Comparison of ENCODE assay signal across 18 mouse cellular contexts in genomic region chr11:51823271-51823670, GRCm38 (mm10). TPM values are rescaled to one million over a fixed set of nuclear protein-coding genes. Genes with fewer than 3 reads are reported as not detected.
DNase-seq lines count a peak whose midpoint lies in the region; ATAC-seq and TF ChIP-seq lines count a peak whose summit lies in the region.
"Had no signal": no experiment of that assay in that cellular context is flagged by ENCODE, and none has a peak within 500 bp of the region (broad histone marks: within the 10 kb centered on the region; RNA-seq: fewer than 3 reads in every experiment).

No protein-coding gene starts in this region.

- WGBS in hindbrain, postnatal 0 days = 24% methylated on average over 11 of the region's 11 CpGs
- 49% methylated on average over 11 of the region's 11 CpGs for WGBS in hindbrain, embryonic 11.5 days
- WGBS in midbrain, postnatal 0 days = 31% methylated on average over 11 of the region's 11 CpGs
- 35% methylated on average over 11 of the region's 11 CpGs for WGBS in midbrain, embryonic 15.5 days

- no peaks in the 10 kb centered on the region for H3K9me3 ChIP-seq in hindbrain, postnatal 0 days (ENCODE audit: low read length)
- H3K9me3 ChIP-seq in hindbrain, embryonic 11.5 days (ENCODE audit: control insufficient read depth, low read length) = no peaks in the 10 kb centered on the region
- H3K9me3 ChIP-seq in midbrain, postnatal 0 days (ENCODE audit: low read length) = no peaks in the 10 kb centered on the region
- no peaks in the 10 kb centered on the region for H3K9me3 ChIP-seq in midbrain, embryonic 15.5 days
- H3K9me3 ChIP-seq: forebrain, embryonic 10.5 days; G1E; neural tube, embryonic 12.5 days had no signal

- ATAC-seq in hindbrain, postnatal 0 days = peak; percentile 82
- ATAC-seq in hindbrain, embryonic 11.5 days (ENCODE audit: low FRiP score) = no peak
- 0 out of 2 replicates have a peak, but pooled peaks have one; percentile 21 for ATAC-seq in midbrain, postnatal 0 days (ENCODE audit: low FRiP score)
- no peak for ATAC-seq in midbrain, embryonic 15.5 days (replicated peaks)
- no peak for ATAC-seq in megakaryocyte progenitor cell, adult 5-6 weeks (replicated peaks; ENCODE audit: poor library complexity)
- ATAC-seq: activated CD4-positive, CD25-positive, alpha-beta regulatory T cell, adult 4 months; inflammation-experienced regulatory T-cells, adult 6 months had no signal

- no peak for TF ChIP-seq CTCF in hindbrain, postnatal 0 days (IDR thresholded peaks at IDR 0.05; ENCODE audit: low read depth)
- no peak for TF ChIP-seq CTCF in midbrain, postnatal 0 days (IDR thresholded peaks at IDR 0.05)

- no peaks in the 10 kb centered on the region for H3K27me3 ChIP-seq in hindbrain, postnatal 0 days (ENCODE audit: insufficient read depth, low read length)
- no peaks in the 10 kb centered on the region for H3K27me3 ChIP-seq in hindbrain, embryonic 11.5 days (ENCODE audit: control insufficient read depth, insufficient read depth, low read length)
- H3K27me3 ChIP-seq in midbrain, postnatal 0 days (ENCODE audit: insufficient read depth, low read length) = no peaks in the 10 kb centered on the region
- no peaks in the 10 kb centered on the region for H3K27me3 ChIP-seq in midbrain, embryonic 15.5 days (replicated peaks)
- H3K27me3 ChIP-seq: megakaryocyte, embryonic 14.5 days; neural tube, embryonic 12.5 days had no signal

- peak; percentile 32 for DNase-seq in embryo, embryonic 10 days (ENCODE audit: low spot score)
- DNase-seq in embryo, embryonic 11 days = no peak
- peak; percentile 51 for DNase-seq in hindbrain, postnatal 0 days (ENCODE audit: low spot score)
- no peak for DNase-seq in hindbrain, embryonic 11.5 days (ENCODE audit: low spot score)
- peak; percentile 57 for DNase-seq in midbrain, postnatal 0 days (ENCODE audit: low spot score)
- DNase-seq in kidney, adult 8-10 months = no peak
- DNase-seq: lung, embryonic 14.5 days; retina, postnatal 1 day; right cerebral cortex, postnatal 25 days; spleen, adult 18-20 months had no signal

- no peak overlapping the region for H3K27ac ChIP-seq in hindbrain, postnatal 0 days
- no peak overlapping the region for H3K27ac ChIP-seq in hindbrain, embryonic 11.5 days (ENCODE audit: low read depth, low read length)
- no peak overlapping the region for H3K27ac ChIP-seq in midbrain, postnatal 0 days (ENCODE audit: low read depth, low read length)
- H3K27ac ChIP-seq in midbrain, embryonic 15.5 days = no peak overlapping the region
- H3K27ac ChIP-seq: neural tube, embryonic 12.5 days had no signal

- H3K4me3 ChIP-seq in hindbrain, postnatal 0 days (ENCODE audit: low read length) = no peak overlapping the region
- H3K4me3 ChIP-seq in hindbrain, embryonic 11.5 days (ENCODE audit: low read depth, low read length) = no peak overlapping the region
- no peak overlapping the region for H3K4me3 ChIP-seq in midbrain, postnatal 0 days (ENCODE audit: low read depth, low read length)
- H3K4me3 ChIP-seq in midbrain, embryonic 15.5 days = no peak overlapping the region
- H3K4me3 ChIP-seq: forebrain, embryonic 10.5 days; megakaryocyte, embryonic 14.5 days; neural tube, embryonic 12.5 days had no signal

- 0 out of 2 replicates have a peak, but pooled peaks cover 5% of the 10 kb centered on the region for H3K4me1 ChIP-seq in hindbrain, postnatal 0 days (ENCODE audit: insufficient read depth, low read length)
- no peaks in the 10 kb centered on the region for H3K4me1 ChIP-seq in hindbrain, embryonic 11.5 days (replicated peaks; ENCODE audit: control insufficient read depth, insufficient read depth, low read length)
- no peaks in the 10 kb centered on the region for H3K4me1 ChIP-seq in midbrain, postnatal 0 days (ENCODE audit: insufficient read depth, low read length)
- H3K4me1 ChIP-seq in midbrain, embryonic 15.5 days = peaks cover 3% of the 10 kb centered on the region; the same call in 1 of the 2 replicates

- H3K4me2 ChIP-seq in hindbrain, postnatal 0 days (ENCODE audit: low read depth, low read length) = no peak overlapping the region
- no peak overlapping the region for H3K4me2 ChIP-seq in hindbrain, embryonic 11.5 days (replicated peaks; ENCODE audit: low read depth, low read length)
- no peak overlapping the region for H3K4me2 ChIP-seq in midbrain, postnatal 0 days (ENCODE audit: low read depth, low read length, poor library complexity, severe bottlenecking)
- no peak overlapping the region for H3K4me2 ChIP-seq in midbrain, embryonic 15.5 days
- H3K4me2 ChIP-seq: lung, embryonic 14.5 days; neural tube, embryonic 12.5 days had no signal

- H3K9ac ChIP-seq in hindbrain, postnatal 0 days (replicated peaks; ENCODE audit: low read length) = no peak overlapping the region
- no peak overlapping the region for H3K9ac ChIP-seq in hindbrain, embryonic 11.5 days (ENCODE audit: low read depth, low read length)
- H3K9ac ChIP-seq in midbrain, postnatal 0 days (replicated peaks; ENCODE audit: low read length, poor library complexity, severe bottlenecking) = no peak overlapping the region
- H3K9ac ChIP-seq in midbrain, embryonic 15.5 days = no peak overlapping the region
- H3K9ac ChIP-seq: lung, embryonic 14.5 days; neural tube, embryonic 12.5 days had no signal

- H3K36me3 ChIP-seq in hindbrain, postnatal 0 days (ENCODE audit: insufficient read depth, low read length) = peaks cover 9% of the 10 kb centered on the region; the same call in 1 of the 2 replicates
- no peaks in the 10 kb centered on the region for H3K36me3 ChIP-seq in hindbrain, embryonic 11.5 days (ENCODE audit: control insufficient read depth, insufficient read depth, low read length)
- peaks cover 22% of the 10 kb centered on the region for H3K36me3 ChIP-seq in midbrain, postnatal 0 days (ENCODE audit: insufficient read depth, low read length)
- H3K36me3 ChIP-seq in midbrain, embryonic 15.5 days (replicated peaks) = no peaks in the 10 kb centered on the region
- H3K36me3 ChIP-seq: neural tube, embryonic 12.5 days had no signal

RNA-seq across cellular contexts. Expression of gene Jade2, which starts 34.2 kb away (rescaled TPM):
- 3.1 and 4.3 TPM in 2 replicates for total RNA-seq in hindbrain, postnatal 0 days (2014; rRNA removed)
- polyA plus RNA-seq in hindbrain, postnatal 0 days (2015; fragmentation: Nextera tagmentation; extraction: Ambion mirVana) = 1.1 and 1.2 TPM in 2 replicates
- polyA plus RNA-seq in hindbrain, embryonic 11.5 days (2014; fragmentation: Nextera tagmentation; extraction: Ambion mirVana) = 0.34 and 0.40 TPM in 2 replicates
- 3.6 and 3.7 TPM in 2 replicates for total RNA-seq in midbrain, postnatal 0 days (2014; rRNA removed)
- polyA plus RNA-seq in midbrain, postnatal 0 days (2015; fragmentation: Nextera tagmentation; extraction: Ambion mirVana) = 0.95 and 0.98 TPM in 2 replicates
- polyA plus RNA-seq in midbrain, embryonic 15.5 days (2015; fragmentation: Nextera tagmentation; extraction: Ambion mirVana) = 0.56 and 0.68 TPM in 2 replicates
- total RNA-seq in megakaryocyte progenitor cell, adult 5-6 weeks (2015) = 5.7 and 7.7 TPM in 2 replicates
- total RNA-seq in megakaryocyte progenitor cell, adult 5-6 weeks (2017) = 6.0 and 7.0 TPM in 2 replicates

RNA-seq across cellular contexts. Expression of gene Sar1b, which starts 59.8 kb away (rescaled TPM):
- 78.2 and 118 TPM in 2 replicates for total RNA-seq in hindbrain, postnatal 0 days (2014; rRNA removed)
- polyA plus RNA-seq in hindbrain, postnatal 0 days (2015; fragmentation: Nextera tagmentation; extraction: Ambion mirVana) = 235 and 244 TPM in 2 replicates
- polyA plus RNA-seq in hindbrain, embryonic 11.5 days (2014; fragmentation: Nextera tagmentation; extraction: Ambion mirVana) = 140 and 146 TPM in 2 replicates
- total RNA-seq in midbrain, postnatal 0 days (2014; rRNA removed) = 115 TPM in 2 replicates
- polyA plus RNA-seq in midbrain, postnatal 0 days (2015; fragmentation: Nextera tagmentation; extraction: Ambion mirVana) = 230 and 239 TPM in 2 replicates
- polyA plus RNA-seq in midbrain, embryonic 15.5 days (2015; fragmentation: Nextera tagmentation; extraction: Ambion mirVana) = 172 and 174 TPM in 2 replicates
- 123 and 132 TPM in 2 replicates for total RNA-seq in megakaryocyte progenitor cell, adult 5-6 weeks (2015)
- total RNA-seq in megakaryocyte progenitor cell, adult 5-6 weeks (2017) = 62.7 and 74.4 TPM in 2 replicates

RNA-seq across cellular contexts. Expression of gene Sec24a, which starts 59.8 kb away (rescaled TPM):
- total RNA-seq in hindbrain, postnatal 0 days (2014; rRNA removed) = 13.4 and 13.9 TPM in 2 replicates
- polyA plus RNA-seq in hindbrain, postnatal 0 days (2015; fragmentation: Nextera tagmentation; extraction: Ambion mirVana) = 10.6 and 11.9 TPM in 2 replicates
- polyA plus RNA-seq in hindbrain, embryonic 11.5 days (2014; fragmentation: Nextera tagmentation; extraction: Ambion mirVana) = 12.7 and 16.1 TPM in 2 replicates
- total RNA-seq in midbrain, postnatal 0 days (2014; rRNA removed) = 15.9 and 16.7 TPM in 2 replicates
- 10.5 and 12.5 TPM in 2 replicates for polyA plus RNA-seq in midbrain, postnatal 0 days (2015; fragmentation: Nextera tagmentation; extraction: Ambion mirVana)
- polyA plus RNA-seq in midbrain, embryonic 15.5 days (2015; fragmentation: Nextera tagmentation; extraction: Ambion mirVana) = 14.2 and 15.8 TPM in 2 replicates
- total RNA-seq in megakaryocyte progenitor cell, adult 5-6 weeks (2015) = 24.6 and 29.6 TPM in 2 replicates
- 4.9 and 7.5 TPM in 2 replicates for total RNA-seq in megakaryocyte progenitor cell, adult 5-6 weeks (2017)

Comparison
In these comparisons a context has a peak if more than half of its experiments do, and no peak if none do; other contexts are left out.
1. DNase-seq: peak in embryo, embryonic 10 days (single experiment), hindbrain, postnatal 0 days (single experiment) and midbrain, postnatal 0 days (single experiment); none in embryo, embryonic 11 days (single experiment), hindbrain, embryonic 11.5 days (single experiment) and kidney, adult 8-10 months (0 of 2).
2. ATAC-seq: peak in hindbrain, postnatal 0 days (single experiment) and midbrain, postnatal 0 days (single experiment); none in hindbrain, embryonic 11.5 days (single experiment), midbrain, embryonic 15.5 days (single experiment) and megakaryocyte progenitor cell, adult 5-6 weeks (single experiment).